Mouse (Mus musculus) embryo, embryonic 11 days (tissue): ENCODE measurements around the gene Tcea3.

Experiments
- DNase-seq: peaks from one replicate; pipeline ENCODE4 v3.0.0-alpha.2; 2015

The Tcea3 gene

DNA sequence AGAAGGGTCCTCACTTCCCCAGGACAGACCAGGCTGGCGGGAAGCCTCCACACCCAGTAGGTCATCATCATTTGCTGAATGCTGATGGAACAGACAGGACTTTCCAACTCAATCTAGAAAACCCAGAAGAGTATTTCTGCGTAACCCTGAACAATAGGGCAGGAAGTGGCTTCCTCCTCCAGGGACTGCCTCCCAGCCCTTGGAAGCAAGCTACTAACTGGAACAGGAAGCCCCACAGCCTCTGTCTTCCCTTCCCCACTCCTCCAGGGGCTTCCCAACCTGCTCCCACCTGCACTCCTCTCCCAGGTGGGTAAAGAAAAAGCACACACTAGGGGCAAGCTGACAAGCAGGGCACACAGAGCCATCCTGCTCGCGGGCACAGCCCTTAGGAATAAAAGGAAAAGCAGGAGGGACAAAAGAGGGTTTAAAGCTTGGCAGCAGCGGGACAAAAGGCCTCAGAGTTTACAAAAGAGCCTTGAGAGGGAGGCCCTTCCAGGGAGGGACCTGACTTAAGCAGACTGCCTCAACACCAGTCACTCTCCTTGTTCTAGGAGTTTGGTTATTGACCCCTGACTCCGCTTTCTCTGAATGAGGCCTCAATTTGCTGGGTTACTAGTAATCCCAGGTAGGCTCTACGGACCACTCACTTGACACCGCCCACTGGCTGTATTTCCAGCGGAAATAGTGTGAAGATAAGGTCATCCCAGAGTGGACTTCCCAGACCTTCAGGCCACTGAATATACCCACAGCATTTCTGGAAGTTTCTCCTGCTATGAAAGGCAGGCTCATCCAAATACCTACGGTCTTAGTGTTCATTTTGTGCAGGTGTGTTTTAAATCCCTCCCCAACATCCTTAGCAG lies 35.3 kb downstream of the Tcea3 start:
- DNase-seq, result peak; percentile 60

DNA sequence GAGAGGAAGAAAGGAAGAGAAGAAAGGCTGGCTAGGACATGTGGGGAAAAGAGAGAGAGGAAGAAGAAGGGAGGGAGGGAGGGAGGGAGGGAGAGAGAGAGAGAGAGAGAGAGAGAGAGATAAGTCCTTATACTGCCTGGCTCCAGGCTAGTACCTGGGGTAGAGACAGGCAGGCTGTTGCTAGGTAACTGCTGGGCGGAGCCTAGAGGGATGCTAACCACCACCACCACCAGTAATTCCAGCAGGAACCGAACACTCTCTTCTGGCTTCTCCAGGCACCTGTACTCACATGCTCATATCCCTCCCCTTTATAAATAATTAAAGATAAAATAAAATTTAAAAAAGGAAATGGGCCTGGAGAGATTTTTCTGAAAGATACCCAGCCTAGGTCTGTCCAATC lies 36.3 kb downstream of the Tcea3 start:
- DNase-seq, result peak; percentile 31

DNA sequence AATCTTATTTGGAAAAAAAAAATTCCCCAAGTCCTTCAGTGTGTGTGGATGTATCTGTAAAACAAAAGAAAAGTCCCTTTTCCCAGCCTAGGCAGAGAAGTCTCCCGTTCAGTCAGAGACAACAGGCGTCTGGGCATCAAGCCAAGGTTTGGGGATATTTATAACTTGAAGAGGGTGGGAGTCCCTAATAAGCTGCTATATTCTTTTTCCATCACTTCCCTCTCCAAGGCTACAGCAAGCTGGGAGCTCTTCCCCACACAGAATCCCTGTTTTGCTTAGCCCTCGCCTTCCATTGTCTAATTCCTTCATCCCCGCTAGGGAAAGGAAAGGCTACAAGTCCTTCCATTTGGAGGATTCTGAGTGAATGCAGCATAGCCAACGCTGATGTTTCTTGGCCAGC lies 36.9 kb downstream of the Tcea3 start, which contains the start of gene Zfp46:
Gene Zfp46 (plus strand): TSS at position 229 of the 400 bp plus-strand sequence.
- peak; percentile 34 for DNase-seq

DNA sequence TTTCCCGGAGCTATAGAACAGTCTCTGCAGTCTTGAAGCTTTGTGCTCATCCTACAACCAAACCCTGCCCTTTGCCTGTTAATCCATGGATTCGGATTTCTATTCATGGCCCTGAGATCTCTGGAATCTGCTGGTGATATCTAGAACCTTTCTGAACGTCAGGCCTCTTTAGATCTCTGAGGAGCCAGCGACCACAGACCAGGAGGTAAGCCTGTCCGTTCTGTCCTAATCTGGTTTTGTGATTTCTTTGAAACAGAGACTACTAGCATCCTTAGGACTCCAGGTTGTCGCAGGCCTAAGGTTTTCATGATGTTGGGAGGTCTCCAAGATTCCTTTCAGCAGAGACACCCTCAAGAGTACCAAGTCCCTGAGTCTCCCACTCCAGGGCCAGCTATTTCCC lies 37.4 kb downstream of the Tcea3 start:
- peak; percentile 14 for DNase-seq

DNA sequence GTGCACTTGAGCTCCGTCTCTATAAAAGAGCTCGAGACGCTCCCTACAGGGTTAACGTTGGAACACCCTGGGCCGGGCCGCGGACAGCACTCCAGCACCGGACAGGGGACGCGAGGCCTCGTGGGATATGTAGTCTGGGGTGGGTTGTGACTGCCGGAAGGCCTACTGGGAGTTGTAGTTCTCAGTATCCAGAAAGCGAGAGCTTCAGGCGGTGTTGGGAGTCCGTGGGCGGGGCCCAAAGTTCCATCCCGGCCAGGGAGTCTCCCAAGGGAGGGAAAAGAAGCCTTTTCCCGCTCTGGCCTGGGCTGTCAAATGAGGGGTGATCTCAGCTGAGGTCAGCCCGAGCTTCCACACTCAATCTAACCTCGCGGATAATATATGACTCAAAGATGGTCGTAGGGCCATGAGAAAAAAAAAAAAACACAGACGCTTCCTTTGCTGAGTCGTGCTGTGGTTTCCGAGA lies 37.9 kb downstream of the Tcea3 start:
- peak; percentile 96 for DNase-seq

DNA sequence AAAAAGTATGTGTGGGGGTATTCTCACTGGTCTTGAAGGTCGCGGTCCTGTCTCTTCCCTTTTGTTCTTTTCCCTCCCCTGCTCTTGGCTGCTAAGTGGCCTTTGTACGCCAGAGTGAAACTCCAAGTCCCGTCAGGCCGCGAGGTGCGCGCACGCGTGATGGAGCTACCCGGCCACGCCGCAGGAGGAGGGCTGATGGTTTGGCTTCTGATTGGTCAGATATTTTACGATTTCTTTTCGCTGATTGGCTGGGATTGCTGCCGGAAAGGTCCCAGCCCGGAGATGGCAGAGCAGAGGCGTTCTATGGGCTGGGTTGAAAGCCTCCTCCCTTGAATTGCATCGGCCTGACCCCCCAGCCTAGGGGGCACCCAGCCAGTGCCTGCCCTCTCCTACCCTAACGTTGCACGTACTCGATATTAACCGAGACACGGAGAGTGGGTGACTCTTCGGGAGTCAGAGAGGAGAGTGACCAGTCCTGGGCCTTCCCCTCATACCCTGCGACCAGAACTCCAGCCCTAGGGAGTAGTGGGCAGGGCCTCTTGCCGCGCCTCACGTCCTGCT lies 38.4 kb downstream of the Tcea3 start:
- DNase-seq, result peak; percentile 99

DNA sequence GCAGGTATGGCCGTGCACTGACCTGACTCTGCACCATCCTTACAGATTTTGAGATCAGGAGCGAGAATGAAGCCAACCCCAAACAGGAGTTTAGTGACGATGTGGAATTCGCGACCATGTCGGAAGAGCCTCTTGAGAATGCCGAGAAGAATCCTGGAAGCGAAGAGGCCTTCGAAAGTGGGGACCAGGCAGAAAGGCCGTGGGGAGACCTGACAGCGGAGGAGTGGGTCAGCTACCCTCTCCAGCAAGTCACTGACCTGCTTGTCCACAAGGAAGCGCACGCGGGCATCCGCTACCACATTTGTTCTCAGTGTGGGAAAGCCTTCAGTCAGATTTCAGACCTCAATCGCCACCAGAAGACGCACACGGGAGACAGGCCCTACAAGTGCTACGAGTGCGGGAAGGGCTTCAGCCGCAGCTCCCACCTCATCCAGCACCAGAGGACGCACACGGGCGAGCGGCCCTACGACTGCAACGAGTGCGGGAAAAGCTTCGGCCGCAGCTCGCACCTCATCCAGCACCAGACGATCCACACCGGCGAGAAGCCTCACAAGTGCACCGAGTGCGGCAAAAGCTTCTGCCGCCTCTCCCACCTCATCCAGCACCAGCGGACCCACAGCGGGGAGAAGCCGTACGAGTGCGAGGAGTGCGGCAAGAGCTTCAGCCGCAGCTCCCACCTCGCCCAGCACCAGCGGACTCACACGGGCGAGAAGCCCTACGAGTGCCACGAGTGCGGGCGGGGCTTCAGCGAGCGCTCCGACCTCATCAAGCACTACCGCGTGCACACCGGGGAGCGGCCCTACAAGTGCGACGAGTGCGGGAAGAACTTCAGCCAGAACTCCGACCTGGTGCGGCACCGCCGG lies 42.6 kb downstream of the Tcea3 start:
- DNase-seq, result peak; percentile 39

DNA sequence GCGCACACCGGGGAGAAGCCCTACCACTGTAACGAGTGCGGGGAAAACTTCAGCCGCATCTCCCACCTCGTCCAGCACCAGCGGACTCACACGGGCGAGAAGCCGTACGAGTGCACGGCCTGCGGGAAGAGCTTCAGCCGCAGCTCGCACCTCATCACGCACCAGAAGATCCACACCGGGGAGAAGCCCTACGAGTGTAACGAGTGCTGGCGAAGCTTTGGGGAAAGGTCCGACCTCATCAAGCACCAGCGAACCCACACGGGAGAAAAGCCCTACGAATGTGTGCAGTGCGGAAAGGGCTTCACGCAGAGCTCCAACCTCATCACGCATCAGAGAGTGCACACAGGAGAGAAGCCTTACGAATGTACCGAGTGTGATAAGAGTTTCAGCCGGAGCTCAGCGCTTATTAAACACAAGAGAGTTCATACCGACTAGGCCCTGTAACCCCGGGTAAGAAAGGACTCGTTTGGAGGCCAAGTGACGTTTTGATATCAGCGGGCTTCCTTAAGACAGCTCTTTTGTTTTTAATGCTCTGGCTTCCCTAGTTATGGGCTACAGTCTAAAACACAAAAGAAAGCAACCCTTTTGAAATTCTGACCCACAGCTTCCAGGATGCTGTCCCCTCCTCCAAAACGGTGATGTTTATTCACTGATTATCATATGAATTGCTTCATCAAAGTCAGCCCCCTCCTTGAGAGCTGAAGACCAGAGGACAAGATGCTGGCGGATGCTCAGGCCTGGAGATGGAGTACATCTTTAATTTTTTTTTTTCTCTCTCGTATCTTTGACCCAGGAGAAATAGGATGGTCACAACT lies 43.5 kb downstream of the Tcea3 start:
- peak; percentile 21 for DNase-seq

DNA sequence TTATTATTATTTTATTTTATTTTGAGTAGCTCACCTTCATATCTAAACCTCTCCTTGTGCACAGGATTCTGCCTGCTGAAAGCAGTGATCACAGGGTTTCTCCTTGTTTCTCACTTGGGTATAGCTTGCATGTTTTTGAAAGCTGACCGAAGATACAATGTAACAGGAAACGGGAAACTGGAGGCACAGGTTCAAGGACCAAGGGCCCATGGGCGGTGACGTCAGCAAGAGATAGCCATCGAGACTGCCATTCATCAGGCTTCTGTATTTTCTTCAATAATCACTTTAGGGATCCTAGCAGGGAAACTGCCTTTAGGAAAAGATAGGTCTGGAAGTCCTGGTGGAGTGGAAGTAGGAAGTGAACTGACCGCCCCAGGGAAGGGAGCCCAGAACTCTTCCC lies 44.2 kb downstream of the Tcea3 start:
- DNase-seq, result no peak

DNA sequence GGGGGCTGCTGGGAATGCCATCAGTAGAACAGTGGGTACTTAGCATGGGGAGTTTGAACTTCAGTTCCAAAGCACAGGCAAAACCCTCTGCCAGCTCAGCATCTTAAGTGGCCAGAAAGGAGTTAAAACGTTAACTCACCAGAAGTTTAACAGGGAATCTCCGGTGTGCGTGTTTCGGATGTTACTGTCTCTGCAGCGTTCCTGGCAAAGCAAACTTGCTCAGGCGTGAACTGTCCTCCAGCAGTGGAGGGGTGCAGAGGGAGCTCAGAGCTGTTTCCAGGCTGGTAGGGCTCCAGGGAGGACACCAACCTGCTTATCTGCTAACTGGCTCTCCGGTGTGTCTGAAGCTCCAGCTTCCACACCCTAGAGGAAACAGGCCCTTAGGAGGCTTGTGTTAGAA lies 48.4 kb downstream of the Tcea3 start:
- no peak for DNase-seq

DNA sequence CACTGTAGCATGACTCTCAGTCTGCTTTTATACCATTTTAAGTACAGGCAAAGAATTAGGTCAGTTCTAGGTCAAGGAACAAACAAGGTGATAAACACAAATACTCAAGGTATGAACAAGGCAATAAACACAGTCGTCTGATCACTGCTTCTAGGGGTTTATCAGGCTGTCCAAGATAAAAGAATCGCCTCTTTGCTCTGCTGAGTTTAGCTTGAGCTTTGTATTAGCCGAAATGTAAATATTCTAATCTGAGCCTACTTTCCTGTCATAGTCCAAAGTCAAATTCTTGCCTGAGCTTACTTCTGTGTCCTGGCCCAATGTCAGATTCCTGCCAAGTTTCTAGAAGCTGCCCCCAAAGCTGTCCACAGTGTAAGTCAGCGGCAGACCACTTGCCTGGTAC lies 54.9 kb downstream of the Tcea3 start:
- no peak for DNase-seq

DNA sequence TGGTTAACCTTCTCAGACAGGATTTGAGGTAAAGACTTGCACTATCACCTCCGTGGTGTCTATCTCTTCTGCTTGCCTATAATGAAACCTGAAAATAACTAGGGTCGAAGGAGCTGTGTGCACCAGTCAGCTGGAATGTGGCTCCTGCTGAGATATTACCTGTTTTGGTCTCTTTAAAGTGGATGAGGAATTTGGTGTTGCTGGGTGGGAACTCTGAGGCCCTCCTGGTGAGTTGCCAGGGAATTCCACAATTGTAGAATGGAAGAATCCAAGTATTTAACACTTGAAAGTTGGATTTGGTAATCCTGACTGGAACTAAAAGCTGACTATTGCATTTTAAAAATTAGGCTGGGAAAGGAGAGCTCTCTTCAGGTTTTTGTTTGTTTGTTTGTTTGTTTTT lies 56.7 kb downstream of the Tcea3 start:
- DNase-seq, result no peak

DNA sequence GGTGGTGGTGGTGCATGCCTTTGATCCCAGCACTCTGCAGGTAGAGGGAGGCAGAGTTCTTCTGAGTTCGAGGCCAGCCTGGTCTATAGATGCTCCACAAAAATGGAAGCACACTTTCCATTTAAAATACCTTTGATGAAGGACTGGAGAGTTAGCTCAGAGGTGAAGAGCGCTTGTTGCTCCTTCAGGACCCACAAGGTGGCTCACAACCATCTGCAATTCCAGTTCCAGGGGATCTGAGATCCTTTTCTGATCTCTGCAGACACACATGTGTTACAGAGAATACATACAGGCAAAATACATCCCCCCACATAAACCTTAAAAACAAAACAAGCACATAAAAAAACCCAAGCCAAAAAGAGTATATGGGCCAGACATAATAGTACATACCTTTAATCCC lies 60.8 kb downstream of the Tcea3 start:
- DNase-seq, result no peak

DNA sequence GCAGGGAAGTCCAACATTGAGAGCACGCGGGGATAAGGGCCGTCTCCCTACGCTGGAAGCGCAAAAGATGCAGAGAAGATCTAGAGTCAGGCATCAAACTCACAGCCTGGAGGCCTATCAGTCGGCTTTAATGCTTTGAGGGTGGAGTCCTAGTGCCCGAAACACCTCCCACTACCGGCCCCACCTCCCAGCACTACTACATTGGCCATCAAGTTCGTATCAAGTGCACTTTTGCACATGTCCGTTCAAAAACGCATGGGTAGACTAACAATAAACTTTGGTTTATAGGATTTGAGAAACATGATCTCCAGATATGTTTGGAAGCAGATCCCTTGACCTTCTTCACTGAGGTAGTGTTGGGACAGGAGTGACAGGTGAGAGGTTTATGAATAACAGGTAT lies 62.3 kb downstream of the Tcea3 start:
- peak; percentile 75 for DNase-seq

DNA sequence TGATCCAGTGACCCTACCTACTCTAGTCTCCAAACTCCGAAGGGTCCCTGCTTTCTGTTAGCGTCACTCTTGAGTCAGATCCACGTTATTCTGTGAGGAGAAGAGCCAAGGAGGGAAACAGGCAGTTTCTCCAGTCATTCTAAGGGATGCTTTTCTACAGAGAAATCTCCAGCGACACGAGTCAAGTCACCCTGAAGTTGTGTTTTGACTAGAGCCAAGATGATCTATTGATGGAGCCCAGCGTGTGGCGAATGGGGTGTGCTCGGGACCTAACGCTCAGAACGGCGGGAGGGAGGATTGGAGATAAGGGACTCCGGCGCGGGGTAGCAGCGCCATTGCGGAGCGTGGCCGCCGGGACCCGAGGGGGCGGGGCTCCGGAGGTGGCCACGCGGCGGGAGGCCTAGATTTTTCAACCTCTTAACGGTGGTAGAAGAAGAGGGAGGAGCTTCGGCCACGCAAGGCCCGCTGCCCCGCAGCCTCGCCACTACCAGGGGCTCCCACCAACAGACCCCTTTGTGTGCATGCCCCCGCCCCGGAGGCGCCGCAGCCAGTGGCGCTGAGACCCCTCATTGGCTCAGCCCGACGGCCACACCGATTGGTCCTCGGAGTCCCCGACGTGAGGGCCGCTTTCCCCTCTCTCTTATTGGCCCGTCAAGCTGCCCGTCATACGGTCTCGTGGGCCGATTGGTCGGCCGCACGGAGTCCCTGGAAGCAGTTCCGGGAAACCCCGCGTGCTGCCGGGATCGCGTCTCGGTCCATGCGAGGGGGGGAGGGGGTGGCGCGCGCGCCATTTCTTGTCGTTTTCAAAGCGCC lies 62.9 kb downstream of the Tcea3 start, which contains the start of gene Hnrnpr:
Gene Hnrnpr (plus strand): TSS at position 714 of the 813 bp plus-strand sequence.
- DNase-seq, result peak; percentile 99

DNA sequence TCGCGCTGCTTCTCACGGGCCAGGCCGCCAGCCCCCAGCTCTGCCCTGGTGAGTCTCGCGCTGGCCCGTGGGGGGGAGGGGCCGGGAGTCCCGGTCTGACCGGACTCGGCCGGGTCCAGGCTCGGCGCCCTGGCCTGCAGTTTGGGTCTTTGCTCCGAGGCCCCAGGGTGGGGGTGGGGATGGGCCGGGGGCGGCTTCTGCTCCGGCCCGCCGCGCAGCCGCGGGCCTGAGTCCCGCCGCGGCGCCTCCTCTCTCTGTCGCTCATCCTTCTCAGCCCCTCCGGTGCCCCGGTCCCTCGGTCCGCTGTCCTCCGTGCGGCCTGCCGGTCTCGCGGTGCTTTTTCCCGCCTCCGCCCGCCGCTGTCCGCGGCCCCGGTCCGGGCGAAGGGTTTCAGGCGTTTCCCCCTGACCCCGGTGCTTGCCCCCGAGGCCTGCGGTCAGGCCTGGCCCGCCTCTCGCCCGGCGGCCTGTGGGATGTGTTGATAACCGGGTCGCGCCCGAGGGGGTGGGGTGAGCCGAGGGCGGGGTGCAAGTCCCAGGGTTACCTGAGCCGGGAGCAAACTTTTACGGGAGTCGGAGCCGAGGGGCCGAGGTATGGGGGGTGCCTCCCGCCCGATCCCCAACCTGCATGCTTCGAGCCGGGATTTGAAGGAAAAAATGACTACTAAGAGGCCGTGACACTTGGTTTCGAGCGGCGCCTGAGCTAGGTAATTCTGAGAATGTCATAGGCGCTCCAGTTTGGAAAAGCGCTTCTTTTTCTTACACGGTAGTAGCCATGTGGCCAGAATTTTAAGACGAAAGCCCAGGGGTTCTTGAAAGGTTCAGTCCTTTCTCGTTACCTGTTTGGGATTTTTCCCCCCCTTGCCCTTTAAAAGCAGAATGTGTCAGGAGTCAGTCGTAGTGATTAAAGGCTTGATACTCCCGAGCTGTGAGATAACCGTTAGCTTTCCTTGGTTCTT lies 63.8 kb downstream of the Tcea3 start:
- peak; percentile 68 for DNase-seq

DNA sequence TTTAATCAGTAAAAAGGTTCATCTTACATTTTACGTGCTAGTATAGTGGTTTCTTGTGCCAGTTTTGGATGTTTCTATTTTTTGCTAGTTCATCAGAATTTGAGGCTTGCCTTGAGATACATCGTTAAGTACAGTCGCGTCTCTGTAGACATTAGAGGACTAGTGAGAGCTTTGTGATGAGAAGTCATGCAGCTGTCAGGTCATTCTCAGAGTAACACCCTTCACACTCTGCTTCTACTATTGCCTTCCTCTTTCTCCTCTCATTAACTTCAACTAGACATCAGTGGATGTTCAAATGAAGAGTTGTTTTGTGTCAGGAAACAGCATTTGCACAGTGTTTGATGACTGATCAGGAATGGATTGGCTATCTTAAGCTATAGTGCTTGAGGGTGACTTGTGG lies 65.1 kb downstream of the Tcea3 start:
- DNase-seq, result no peak

DNA sequence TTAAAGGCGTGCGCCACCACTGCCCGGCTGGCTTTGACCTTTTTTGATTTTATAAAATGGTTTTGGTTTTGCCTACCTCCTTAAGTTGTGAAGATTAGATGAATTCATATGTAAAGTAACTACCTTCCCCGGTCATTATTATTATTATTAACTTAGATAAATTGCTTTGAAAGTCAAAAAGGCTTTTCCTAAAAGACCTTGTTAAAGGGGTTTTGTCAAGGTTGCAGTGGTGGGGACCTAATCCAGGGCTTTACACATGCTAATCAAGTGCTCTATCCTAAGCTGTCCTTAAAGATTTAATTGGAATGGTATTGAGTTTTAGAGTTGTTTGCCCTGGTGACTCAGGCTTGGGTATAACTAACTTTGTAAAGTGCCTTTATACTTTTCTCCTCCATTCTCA lies 70.1 kb downstream of the Tcea3 start:
- no peak for DNase-seq

DNA sequence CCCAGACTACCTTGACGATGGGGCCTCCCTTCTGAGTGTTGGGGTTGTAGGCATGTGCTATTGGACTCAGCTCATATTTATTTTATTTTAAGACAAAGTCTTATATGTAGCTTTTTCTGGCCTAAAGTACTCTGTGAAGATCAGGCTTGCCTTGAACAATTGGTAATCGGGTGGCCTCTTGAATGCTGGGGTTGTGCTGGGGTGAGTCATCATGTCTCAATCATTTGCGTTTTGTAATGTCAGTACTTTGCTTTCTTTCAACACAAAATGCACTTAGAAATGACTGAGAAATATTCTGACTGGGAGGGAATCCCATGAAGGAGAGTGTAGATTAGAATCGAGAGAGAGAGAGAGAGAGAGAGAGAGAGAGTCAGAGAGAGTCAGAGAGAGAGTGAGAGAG lies 72.5 kb downstream of the Tcea3 start:
- no peak for DNase-seq

DNA sequence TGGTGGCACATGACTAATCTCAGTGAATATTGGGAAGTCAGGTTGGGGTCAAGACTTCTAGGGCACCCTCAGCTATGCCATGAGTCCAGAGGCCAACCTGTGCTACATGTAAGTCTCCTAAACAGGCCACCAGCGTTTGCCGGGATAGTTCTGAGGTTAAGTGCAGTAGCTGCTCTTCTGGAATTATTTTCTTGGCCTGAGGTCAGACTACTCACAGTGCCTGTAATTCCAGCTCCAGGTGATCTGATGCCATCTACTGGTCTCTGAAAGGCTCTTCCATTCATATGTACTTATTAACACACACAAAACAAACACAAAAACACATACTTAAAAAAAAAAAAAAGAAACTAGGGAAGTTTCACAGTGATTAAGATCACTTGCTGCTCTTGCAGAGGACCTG lies 76.7 kb downstream of the Tcea3 start:
- DNase-seq, result no peak
